Mouse (Mus musculus) right cerebral cortex, postnatal 10 days (tissue): ENCODE measurements at regions not wholly inside any gene's neighbourhood (a gene's known extent, or its start where the extent isn't known, plus 50 kb on each side); places are given as distances from the start of the nearest gene placed in this dataset.

Experiments
- DNase-seq, 2 experiments: peaks; one replicate each; pipeline ENCODE4 v3.0.0; 2021; ENCODE audit warnings: low spot score in 2 of 2

GRCm38 (mm10) chr10:45763160-45763955 is 185.7 kb downstream of the Hace1 start:
- no peak for DNase-seq

- no peak for DNase-seq
These were observed 202.1 kb downstream of the Hace1 start for GRCm38 (mm10) chr10:45779720-45780119.

DNA sequence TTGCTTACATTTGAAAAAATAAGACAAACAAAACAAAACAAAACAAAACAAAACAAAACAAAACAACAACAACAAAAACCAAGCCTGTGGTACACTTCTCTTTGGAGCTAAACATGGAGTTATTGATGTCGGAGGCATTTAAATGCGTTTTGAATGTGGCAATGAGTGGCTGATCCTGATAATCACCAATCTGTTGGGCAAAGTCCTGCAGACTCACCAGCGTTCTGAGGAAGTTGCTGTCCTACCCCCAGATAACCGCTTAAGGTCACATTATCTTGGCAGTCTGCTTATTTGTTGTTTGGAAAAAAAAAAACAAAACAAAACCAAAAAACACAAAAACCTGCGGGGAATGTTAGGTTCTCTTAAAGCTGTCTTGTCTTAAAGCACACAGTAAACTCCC is 205.4 kb downstream of the Hace1 start:
- DNase-seq: no peak

DNA sequence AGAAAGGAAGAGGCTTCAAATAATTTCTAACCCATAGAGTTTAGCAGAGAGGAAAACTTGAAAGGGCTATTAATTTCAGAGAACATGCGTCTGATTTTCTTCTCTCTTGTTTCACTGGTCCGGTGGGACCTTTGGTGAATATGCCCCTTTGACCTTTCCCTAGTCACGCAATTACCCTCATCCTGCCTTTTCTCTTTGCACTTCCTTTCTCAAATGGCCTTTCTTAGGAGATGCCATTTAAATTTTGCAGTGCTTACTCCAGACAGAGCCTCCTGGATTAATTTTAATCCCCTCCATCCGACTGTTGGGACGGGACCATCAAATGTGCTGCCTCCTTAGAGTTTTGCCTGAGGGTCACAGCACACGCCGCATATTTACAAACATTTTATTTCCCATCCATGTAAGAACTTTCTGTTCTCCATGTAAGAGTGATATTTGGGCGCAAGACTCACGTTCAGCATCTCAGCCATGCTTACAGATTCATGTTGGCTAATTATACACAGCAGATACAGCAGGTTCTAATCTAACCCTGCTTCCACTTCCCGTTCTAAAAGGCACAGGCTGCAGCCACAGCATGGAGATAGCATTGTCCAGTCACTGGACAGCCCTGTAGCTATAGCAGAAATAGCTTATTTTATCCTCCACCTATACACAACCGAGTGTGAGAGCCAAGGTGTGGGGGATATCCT is 206.0 kb downstream of the Hace1 start:
- no peak for DNase-seq

- no peak for DNase-seq
These were observed 206.5 kb downstream of the Hace1 start for GRCm38 (mm10) chr10:45784150-45784479.

DNA sequence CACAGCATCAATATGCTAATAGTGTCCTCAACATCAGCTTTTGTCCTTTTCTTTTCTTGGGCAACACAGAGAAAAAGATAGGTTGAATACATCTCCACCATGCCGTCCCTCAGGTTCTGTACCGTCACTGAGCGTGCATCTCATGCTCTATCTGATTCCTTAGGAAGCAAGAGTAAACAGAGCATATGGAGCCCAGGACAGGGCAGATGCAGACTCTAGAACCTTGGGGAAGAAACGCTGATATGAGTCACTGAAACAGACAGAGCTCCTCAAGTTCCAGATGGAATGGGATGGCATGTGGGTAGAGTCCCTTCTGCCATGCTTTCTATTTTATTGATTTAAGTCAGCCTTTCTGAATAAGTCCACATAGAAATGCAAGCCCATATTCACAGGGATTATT is 206.9 kb downstream of the Hace1 start:
- DNase-seq: peak in 1 of 2 experiments; percentile 28

DNA sequence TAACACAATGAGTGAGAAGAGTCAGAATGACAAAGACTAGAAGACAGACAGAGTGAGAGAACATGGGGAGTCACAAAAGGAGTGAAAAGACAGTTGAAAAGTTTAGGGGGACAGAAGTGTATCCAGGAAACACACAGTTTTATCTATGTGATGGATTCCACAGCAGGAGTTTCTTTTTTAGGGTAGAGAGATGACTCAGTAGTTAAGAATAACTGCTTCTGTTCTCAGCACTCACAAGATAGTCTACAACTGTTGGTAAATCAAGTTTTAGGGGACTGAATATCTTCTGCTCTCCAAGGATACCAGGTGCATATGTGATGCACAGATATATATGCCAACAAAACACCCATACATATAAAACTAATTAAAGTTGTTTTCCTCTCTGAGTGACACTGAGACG is 210.7 kb downstream of the Hace1 start:
- DNase-seq: no peak

DNA sequence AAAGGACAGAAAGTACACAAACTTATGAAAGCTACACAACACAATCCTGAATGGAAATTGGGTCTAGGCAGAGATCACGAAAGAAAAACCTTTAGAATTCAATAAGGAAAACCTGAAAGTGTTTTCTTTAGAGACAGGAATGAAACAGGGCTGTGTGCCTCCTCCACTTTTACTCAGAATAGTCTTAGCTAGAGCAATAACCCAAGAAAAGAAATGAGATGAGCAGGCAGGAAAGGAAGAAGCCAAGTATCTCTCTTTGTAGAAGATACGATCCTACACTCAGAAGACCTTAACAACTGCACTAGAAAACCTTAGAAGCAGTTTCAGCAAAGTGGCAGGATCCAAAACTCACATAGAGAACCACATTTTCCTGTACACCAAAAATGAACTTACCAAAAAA is 218.0 kb downstream of the Hace1 start:
- no peak for DNase-seq

DNA sequence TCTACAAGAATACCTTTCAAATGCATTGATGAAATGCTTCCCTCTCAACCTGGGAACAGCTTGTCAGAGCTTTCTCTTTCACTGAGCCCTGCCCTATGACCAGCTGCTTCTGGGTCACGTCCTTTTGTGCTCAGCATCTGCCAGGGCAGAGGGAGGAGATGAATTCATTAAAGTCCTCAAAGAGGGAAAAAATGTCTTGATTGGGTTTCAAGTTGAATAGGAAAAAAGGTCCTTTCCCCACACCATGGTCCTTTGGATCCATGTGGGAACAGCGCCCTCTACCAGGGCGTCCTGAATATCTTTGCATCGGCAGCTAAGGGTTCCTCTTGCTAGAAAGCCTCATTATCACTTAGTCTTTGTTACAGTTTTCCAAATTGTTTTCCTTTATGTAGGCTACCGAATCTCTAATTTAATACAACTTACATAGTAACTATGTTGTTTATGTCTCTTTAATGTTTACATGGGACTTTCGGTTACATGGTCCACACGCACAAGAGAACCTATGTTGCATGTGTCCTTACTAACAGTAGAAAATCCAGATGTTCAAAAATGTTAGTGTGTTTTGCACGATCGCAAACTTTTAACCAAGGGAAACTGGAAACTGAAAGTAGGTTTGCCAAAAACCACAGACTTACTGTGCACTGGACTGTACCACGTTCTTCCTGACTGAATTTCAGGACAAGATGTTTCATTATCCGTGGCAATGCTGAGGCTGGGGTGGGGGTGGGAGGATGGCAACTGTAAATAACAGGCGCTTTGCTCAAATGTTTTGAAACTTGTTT is 222.6 kb downstream of the Hace1 start:
- peak in 1 of 2 experiments; percentile 72 for DNase-seq

DNA sequence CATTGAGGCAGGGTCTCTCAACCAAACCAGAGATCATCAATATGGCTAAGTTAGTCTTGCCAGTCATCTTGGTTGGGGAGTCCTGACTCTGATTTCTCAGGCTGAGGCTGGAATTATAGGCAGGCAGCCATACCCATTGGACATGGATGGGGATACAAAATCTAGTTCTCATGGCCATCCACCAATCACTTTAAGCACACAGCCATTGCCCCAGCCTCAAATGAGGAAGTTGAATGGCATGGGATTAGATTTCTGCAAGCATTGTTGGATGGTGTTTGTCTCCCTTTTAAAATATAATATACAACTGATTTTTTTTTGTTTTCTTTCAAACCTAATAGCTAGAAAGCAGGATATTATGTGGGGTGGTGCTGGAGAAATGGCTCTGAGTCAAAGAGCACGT is 223.8 kb downstream of the Hace1 start:
- no peak for DNase-seq

GRCm38 (mm10) chr10:45806984-45807827 is 229.6 kb downstream of the Hace1 start:
- no peak for DNase-seq

GRCm38 (mm10) chr10:45811882-45812281 is 234.3 kb downstream of the Hace1 start:
- peak in 1 of 2 experiments; percentile 43 for DNase-seq

DNA sequence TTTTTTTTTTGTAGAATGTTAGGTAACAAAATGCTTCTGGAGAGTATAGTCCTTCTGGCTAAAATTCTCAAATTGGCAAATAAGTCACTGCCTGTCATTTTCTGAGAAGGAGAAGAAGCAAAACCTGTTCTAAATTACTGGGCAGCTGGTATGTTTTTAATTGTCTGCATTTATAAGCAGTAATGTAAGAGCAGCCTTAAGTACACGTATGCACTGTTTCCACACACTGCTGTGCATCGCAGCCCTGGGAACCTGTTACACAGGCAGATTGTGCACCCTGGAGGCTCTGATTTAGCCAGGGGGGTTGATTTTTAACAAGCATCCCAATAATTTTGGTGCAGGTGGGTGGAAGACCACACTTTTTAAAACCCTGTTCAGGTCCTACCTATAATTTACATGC is 236.2 kb downstream of the Hace1 start:
- DNase-seq: no peak

- no peak for DNase-seq
These were observed 239.1 kb downstream of the Hace1 start for GRCm38 (mm10) chr10:45816679-45817078.

DNA sequence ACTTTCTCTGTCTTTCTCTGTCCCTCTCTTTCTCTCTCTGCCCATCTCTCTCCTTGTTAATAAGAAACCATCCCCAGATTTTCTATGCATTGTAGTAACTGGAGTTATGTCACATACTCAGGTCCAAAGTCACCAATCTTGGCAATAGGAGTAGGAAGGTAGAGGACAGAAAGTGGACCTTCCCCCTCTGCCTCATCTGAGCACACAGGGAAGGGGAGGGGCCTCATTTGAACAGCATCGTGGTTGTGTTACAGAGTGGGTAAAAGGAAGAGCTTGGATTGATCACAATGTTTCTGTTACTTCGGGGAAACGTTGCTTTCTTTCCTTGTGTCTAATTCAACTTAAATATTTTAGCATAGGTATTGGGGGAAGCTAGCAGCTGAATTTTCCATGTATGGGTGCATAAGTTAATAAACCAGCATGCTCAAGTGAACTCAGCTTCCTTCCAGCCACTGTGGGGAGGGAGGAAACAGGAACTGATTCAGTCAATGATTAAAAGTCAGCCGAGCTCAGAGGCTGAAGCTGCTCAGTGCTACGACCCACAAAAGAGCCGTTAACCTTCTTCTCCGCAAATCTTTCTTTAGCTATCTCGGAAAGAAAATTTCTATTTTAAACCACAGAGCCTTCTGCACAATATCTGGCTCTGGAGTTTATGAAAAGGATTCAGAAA is 243.5 kb downstream of the Hace1 start:
- no peak for DNase-seq

GRCm38 (mm10) chr10:45822251-45822650 is 244.6 kb downstream of the Hace1 start:
- DNase-seq: no peak

- no peak for DNase-seq
These were observed 246.0 kb downstream of the Hace1 start for GRCm38 (mm10) chr10:45823612-45824011.

- DNase-seq: no peak
These were observed 271.0 kb downstream of the Hace1 start for GRCm38 (mm10) chr10:45848654-45849053.

DNA sequence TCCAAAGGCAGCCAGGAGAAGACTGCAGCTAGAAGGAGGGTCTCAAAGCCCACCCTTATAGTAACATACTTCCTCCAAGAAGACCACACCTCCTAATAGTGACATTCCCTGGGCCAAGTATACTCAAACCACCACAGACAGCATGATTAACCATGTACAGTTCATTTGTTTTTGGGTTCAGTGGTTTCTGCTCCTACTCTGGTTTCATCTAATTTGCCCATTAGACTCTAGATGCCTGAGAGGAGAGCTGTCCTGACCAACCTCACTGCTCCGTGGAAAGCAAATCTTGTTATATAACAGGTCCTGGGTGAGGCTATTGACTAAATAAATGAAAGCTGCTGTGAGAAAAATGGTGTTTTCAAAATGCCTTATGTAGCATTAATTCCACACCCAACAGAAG is 272.2 kb downstream of the Hace1 start:
- no peak for DNase-seq

GRCm38 (mm10) chr10:45850625-45851024 is 273.0 kb downstream of the Hace1 start:
- peak in 1 of 2 experiments; percentile 32 for DNase-seq

DNA sequence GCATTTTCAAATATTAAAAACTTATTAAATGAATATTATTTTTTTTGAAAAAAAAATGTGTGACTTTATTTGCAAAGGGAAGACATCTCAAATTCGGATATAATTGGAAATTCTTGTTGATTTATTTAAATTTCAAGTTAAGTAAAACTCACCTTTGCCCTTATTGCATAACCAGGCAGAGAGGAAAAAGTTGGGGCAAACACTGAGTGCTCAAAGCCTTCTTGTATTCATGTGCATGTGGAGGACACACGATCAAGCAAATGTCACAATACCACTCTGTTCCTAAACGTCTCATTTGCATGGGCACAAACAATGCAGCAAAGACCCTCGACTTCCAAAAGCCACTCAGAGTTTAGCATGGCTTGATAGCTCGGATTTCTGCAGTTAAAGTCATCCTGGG is 275.1 kb downstream of the Hace1 start:
- no peak for DNase-seq
